10 mouse cellular contexts compared by ENCODE assay signal in genomic region chr6:108410771-108411170, GRCm38 (mm10).
DNase-seq lines count a peak whose midpoint lies in the region; ATAC-seq and TF ChIP-seq lines count a peak whose summit lies in the region.
"Had no signal": no experiment of that assay in that cellular context is flagged by ENCODE, and none has a peak within 500 bp of the region (broad histone marks: within the 10 kb centered on the region; RNA-seq: fewer than 3 reads in every experiment).

No protein-coding gene starts in this region.

- H3K4me1 ChIP-seq in kidney, adult 2 months (ENCODE audit: control insufficient read depth, insufficient read depth, low read length): no peaks in the 10 kb centered on the region
- no peaks in the 10 kb centered on the region for H3K4me1 ChIP-seq in kidney, embryonic 16.5 days (ENCODE audit: insufficient read depth, low read length)
- H3K4me1 ChIP-seq in testis, adult 2 months (ENCODE audit: control insufficient read depth, insufficient read depth, low read length): no peaks in the 10 kb centered on the region
- no peaks in the 10 kb centered on the region for H3K4me1 ChIP-seq in cerebellum, adult 2 months (ENCODE audit: control insufficient read depth, insufficient read depth, low read length)
- H3K4me1 ChIP-seq: embryonic facial prominence, embryonic 15.5 days; hindbrain, embryonic 15.5 days had no signal

- peak; percentile 66 for DNase-seq in adrenal gland, adult 2 months
- DNase-seq in adrenal gland, postnatal 4 days (ENCODE audit: low spot score in 2 of 2): no peak
- DNase-seq in kidney, adult 2 months: peak; percentile 49
- DNase-seq in kidney, postnatal 36 days: peak; percentile 34 to 58
- no peak for DNase-seq in cerebellum, adult 2 months
- DNase-seq in thymus, postnatal 25 days: no peak

- no peak overlapping the region for H3K4me3 ChIP-seq in kidney, adult 2 months (ENCODE audit: insufficient read depth, low read depth, low read length)
- no peak overlapping the region for H3K4me3 ChIP-seq in kidney, embryonic 16.5 days (ENCODE audit: low read length)
- H3K4me3 ChIP-seq in testis, adult 2 months (ENCODE audit: control insufficient read depth, low read depth, low read length): no peak overlapping the region
- H3K4me3 ChIP-seq in cerebellum, adult 2 months (replicated peaks; ENCODE audit: insufficient read depth, low read depth, low read length): no peak overlapping the region
- H3K4me3 ChIP-seq: embryonic facial prominence, embryonic 15.5 days; hindbrain, embryonic 15.5 days had no signal

- 70% methylated on average over 16 of the region's 16 CpGs for WGBS in kidney, adult 2 months
- 69% methylated on average over 16 of the region's 16 CpGs for WGBS in kidney, embryonic 16.5 days
- WGBS in cerebellum, adult 2 months: 48% methylated on average over 16 of the region's 16 CpGs

- no peak overlapping the region for H3K4me2 ChIP-seq in kidney, embryonic 16.5 days (replicated peaks; ENCODE audit: low read depth, low read length)
- H3K4me2 ChIP-seq: embryonic facial prominence, embryonic 15.5 days; hindbrain, embryonic 15.5 days had no signal

- H3K36me3 ChIP-seq in kidney, adult 2 months (ENCODE audit: control insufficient read depth, insufficient read depth, low read length): peaks cover 23% of the 10 kb centered on the region
- peaks cover 47% of the 10 kb centered on the region for H3K36me3 ChIP-seq in kidney, embryonic 16.5 days (ENCODE audit: insufficient read depth, low read length)
- no peaks in the 10 kb centered on the region for H3K36me3 ChIP-seq in testis, adult 2 months (ENCODE audit: control insufficient read depth, insufficient read depth, low read length)
- H3K36me3 ChIP-seq: hindbrain, embryonic 15.5 days had no signal

- no peak for ATAC-seq in kidney, embryonic 16.5 days (ENCODE audit: low FRiP score, low TSS enrichment)

- no peaks in the 10 kb centered on the region for H3K9me3 ChIP-seq in kidney, embryonic 16.5 days (ENCODE audit: low read length)
- H3K9me3 ChIP-seq: embryonic facial prominence, embryonic 15.5 days; hindbrain, embryonic 15.5 days had no signal

- TF ChIP-seq POLR2A in kidney, adult 2 months (IDR thresholded peaks at IDR 0.05; ENCODE audit: low read depth, low read length): no peak
- no peak for TF ChIP-seq POLR2A in testis, adult 2 months (IDR thresholded peaks at IDR 0.05; ENCODE audit: control insufficient read depth, low read depth, low read length)
- no peak for TF ChIP-seq POLR2A in cerebellum, adult 2 months (IDR thresholded peaks at IDR 0.05; ENCODE audit: borderline replicate concordance, insufficient read depth, low read length)

- no peaks in the 10 kb centered on the region for H3K27me3 ChIP-seq in kidney, adult 2 months (replicated peaks; ENCODE audit: control insufficient read depth, insufficient read depth, low read length)
- H3K27me3 ChIP-seq in kidney, embryonic 16.5 days (ENCODE audit: insufficient read depth, low read length): no peaks in the 10 kb centered on the region
- H3K27me3 ChIP-seq in testis, adult 2 months (ENCODE audit: control insufficient read depth, insufficient read depth, low read length): no peaks in the 10 kb centered on the region
- H3K27me3 ChIP-seq in cerebellum, adult 2 months (ENCODE audit: control insufficient read depth, insufficient read depth, low read length): no peaks in the 10 kb centered on the region
- H3K27me3 ChIP-seq: embryonic facial prominence, embryonic 15.5 days; hindbrain, embryonic 15.5 days had no signal

- H3K9ac ChIP-seq in kidney, embryonic 16.5 days (replicated peaks; ENCODE audit: low read length): no peak overlapping the region
- H3K9ac ChIP-seq: embryonic facial prominence, embryonic 15.5 days; hindbrain, embryonic 15.5 days had no signal

- TF ChIP-seq CTCF in kidney, adult 2 months (conservative IDR thresholded peaks at IDR 0.05; ENCODE audit: insufficient read depth, insufficient read length, low read depth, low read length): no peak
- no peak for TF ChIP-seq CTCF in testis, adult 2 months (IDR thresholded peaks at IDR 0.05; ENCODE audit: control insufficient read depth, insufficient read depth, insufficient replicate concordance, low read depth, low read length)
- TF ChIP-seq CTCF in cerebellum, adult 2 months (IDR thresholded peaks at IDR 0.05; ENCODE audit: borderline replicate concordance, insufficient read depth, low read depth, low read length): no peak

- peak overlapping the region; percentile 16; the same call in 1 of the 2 replicates for H3K27ac ChIP-seq in kidney, adult 2 months (ENCODE audit: insufficient read depth, low read depth, low read length)
- H3K27ac ChIP-seq in kidney, embryonic 16.5 days (ENCODE audit: low read length): no peak overlapping the region
- H3K27ac ChIP-seq in testis, adult 2 months (ENCODE audit: control insufficient read depth, insufficient read depth, low read depth, low read length): peak overlapping the region; percentile 7; the same call in 1 of the 2 replicates
- no peak overlapping the region for H3K27ac ChIP-seq in cerebellum, adult 2 months (ENCODE audit: insufficient read depth, low read length)
- H3K27ac ChIP-seq: embryonic facial prominence, embryonic 15.5 days; hindbrain, embryonic 15.5 days had no signal

Comparison
In these comparisons a context has a peak if more than half of its experiments do, and no peak if none do; other contexts are left out.
1. DNase-seq: peak in adrenal gland, adult 2 months (single experiment), kidney, adult 2 months (single experiment) and kidney, postnatal 36 days (2 of 2); none in adrenal gland, postnatal 4 days (0 of 2), cerebellum, adult 2 months (0 of 2) and thymus, postnatal 25 days (single experiment).
2. H3K27ac ChIP-seq: peak in kidney, adult 2 months (single experiment) and testis, adult 2 months (single experiment); none in kidney, embryonic 16.5 days (single experiment) and cerebellum, adult 2 months (single experiment).